Mouse (Mus musculus) lung, postnatal 4 days (tissue): Measurements from ENCODE around the gene Proser2.

Experiments
- DNase-seq, 2 experiments: peaks; one replicate each; pipeline ENCODE4 v3.0.0; 2021

Gene Proser2

GRCm38 (mm10) chr2:6071598-6072440 lies 58.2 kb downstream of the Proser2 start:
- DNase-seq: peak; percentile 63 to 79

GRCm38 (mm10) chr2:6070925-6071324 lies 59.1 kb downstream of the Proser2 start:
- no peak for DNase-seq

DNA sequence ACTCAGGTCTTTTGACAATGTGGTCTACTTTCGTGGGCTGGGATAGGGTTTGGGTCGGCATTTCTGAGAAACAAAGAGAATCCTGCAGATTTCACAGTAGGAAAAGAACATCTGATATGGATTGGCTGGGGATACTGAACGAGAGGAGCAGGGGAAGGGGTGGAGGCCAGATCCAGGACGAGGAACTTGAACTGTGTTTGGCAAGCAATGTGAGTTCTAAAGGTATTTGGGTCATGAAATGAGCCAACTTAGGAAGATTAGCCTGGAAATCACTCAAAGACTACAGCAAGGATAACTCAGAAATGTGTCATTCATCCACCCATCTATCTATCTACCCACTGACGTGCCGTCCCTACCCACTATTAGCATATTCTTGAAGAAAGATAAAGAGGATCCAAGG lies 62.7 kb downstream of the Proser2 start:
- no peak for DNase-seq

- no peak for DNase-seq
Observed at GRCm38 (mm10) chr2:6060071-6060804, 69.8 kb downstream of the Proser2 start.

GRCm38 (mm10) chr2:6059291-6059690 lies 70.7 kb downstream of the Proser2 start:
- no peak for DNase-seq

- DNase-seq: no peak
Observed at GRCm38 (mm10) chr2:6056518-6056917, 73.5 kb downstream of the Proser2 start.

- DNase-seq: no peak
Observed at GRCm38 (mm10) chr2:6055466-6055865, 74.5 kb downstream of the Proser2 start.

- DNase-seq: no peak
Observed at GRCm38 (mm10) chr2:6049018-6049417, 81.0 kb downstream of the Proser2 start.

GRCm38 (mm10) chr2:6048570-6048969 lies 81.4 kb downstream of the Proser2 start:
- DNase-seq: no peak
